Mouse (Mus musculus) urinary bladder, postnatal 25 days (tissue): ENCODE measurements around the gene Lrrc8c.
A peak's percentile ranks its signal among the peaks of the same experiment; 100 is the strongest.
"Not testable (repeated sequence)": the region's sequence is repeated elsewhere in the genome, so short reads cannot be mapped to it uniquely, and the experiment has no call there.

Source experiments
- DNase-seq: peaks from one replicate; pipeline ENCODE4 v3.0.0; 2022; ENCODE audit warnings: low spot score

Lrrc8c gene

DNA sequence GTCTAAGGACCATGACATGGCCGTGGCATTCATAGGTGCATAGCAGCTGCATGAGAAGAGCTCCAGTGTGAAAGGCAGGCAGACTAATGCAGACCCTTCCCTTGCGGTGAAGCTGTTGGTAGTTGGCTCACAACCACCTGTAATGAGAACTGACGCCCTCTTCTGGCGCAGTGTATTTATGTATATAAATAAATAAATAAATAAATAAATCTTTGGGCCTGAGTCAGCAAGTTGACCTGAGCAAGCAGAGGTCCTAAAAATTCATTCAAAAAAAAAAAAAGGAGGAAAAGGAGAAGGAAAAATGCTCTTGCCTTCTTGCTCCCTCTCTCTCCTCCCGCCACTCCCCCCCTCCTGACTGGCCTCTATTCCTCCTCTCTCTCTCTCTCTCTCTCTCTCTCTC is 81.8 kb downstream of the Lrrc8c start:
- DNase-seq: no peak

DNA sequence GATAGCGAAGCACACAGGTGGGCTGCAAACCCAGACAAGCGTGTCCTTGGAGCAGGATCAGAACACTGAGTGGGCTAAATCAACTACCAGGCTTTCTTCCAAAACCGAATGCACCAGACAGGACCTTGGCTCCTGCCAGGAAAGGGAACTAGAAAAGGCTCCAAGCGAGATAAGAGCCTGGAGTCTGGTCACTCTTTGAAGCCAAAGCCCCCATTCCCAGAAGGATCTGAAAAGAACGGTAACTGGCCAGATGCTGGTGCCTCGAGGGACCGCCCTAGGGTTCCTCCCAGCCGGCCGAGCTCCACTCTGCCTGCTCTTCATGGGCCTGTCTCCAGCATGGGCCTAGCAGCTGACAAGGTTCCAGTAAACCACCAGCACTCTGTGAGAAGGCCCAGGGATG is 83.4 kb downstream of the Lrrc8c start:
- DNase-seq: no peak

DNA sequence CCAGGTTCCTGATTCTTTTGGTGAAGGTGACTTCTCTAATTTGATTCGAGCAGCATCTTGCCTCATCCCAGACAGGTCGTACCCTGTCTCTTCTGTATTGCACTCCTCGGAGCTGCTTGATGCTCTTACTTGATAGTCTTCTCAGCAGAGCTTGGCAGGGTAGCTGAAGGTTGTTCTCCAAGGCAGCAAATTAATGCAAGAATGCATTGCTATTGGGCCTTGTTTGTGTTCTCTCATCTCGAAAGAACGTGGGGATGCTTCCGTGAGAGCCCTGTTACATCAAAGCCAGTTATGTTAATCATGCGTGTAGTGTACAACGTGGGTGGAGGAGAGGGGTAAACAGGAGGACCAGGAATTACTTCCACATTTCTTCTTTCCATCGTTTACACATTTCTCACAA is 86.5 kb downstream of the Lrrc8c start:
- DNase-seq: no peak

- no peak for DNase-seq
Measured at GRCm38 (mm10) chr5:105609683-105610082, 90.5 kb downstream of the Lrrc8c start.

GRCm38 (mm10) chr5:105613002-105613401 is 93.8 kb downstream of the Lrrc8c start:
- no peak for DNase-seq

- DNase-seq: no peak
Measured at GRCm38 (mm10) chr5:105614000-105614399, 94.8 kb downstream of the Lrrc8c start.

GRCm38 (mm10) chr5:105614682-105615434 is 95.7 kb downstream of the Lrrc8c start:
- no peak for DNase-seq

DNA sequence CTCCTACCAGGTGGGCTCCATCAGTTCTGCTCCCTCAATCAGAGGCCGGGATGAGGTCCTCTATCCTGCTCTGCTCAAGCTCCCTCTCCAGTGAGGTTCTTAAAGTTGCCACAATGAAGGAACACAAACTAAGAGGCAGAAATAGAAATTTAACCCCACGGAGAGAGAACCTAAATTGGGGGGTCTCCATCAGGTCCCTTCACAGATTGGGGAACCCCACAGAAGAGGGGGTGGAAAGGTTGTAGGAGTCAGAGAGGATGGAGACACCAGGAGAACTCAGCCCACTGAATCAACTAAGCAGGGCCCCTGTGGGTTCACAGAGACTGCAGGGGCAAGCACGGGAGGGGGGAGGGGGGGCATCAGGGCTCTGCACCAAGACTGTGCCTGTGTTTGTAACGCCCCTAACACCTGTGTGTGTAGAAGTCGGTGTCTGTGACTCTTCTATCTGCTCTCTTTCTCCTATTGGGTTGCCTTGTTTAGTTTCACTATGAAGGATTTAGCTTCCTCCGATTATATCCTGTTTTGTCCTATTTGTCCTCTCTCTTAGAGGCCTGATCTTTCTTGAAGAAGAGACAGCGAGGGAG is 96.8 kb downstream of the Lrrc8c start:
- DNase-seq: no peak

DNA sequence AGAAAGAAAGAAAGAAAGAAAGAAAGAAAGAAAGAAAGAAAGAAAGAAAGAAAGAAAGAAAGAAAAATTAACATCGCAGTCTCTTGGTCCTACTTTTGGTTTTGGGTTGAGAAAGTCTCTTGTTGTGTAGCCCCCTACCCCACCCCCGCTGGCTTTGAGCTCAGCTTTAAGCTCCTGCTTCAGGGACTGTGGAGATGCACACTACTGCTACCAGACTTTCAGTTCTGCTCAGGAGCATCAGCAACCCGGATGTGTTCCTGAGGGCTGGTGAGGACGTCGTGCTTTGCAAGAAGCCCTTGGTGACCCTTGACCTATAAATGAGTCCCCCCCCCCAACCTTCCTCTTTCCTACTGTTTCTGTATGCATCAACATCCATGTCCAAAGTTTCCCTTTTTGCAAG is 97.3 kb downstream of the Lrrc8c start:
- DNase-seq: no peak

GRCm38 (mm10) chr5:105618510-105618909 is 99.3 kb downstream of the Lrrc8c start:
- no peak for DNase-seq

GRCm38 (mm10) chr5:105619666-105620065 is 100.5 kb downstream of the Lrrc8c start:
- no peak for DNase-seq

GRCm38 (mm10) chr5:105620505-105621116 is 101.4 kb downstream of the Lrrc8c start:
- DNase-seq: peak; percentile 61

- no peak for DNase-seq
Measured at GRCm38 (mm10) chr5:105623074-105623713, 104.0 kb downstream of the Lrrc8c start.

GRCm38 (mm10) chr5:105624257-105624656 is 105.1 kb downstream of the Lrrc8c start:
- no peak for DNase-seq

DNA sequence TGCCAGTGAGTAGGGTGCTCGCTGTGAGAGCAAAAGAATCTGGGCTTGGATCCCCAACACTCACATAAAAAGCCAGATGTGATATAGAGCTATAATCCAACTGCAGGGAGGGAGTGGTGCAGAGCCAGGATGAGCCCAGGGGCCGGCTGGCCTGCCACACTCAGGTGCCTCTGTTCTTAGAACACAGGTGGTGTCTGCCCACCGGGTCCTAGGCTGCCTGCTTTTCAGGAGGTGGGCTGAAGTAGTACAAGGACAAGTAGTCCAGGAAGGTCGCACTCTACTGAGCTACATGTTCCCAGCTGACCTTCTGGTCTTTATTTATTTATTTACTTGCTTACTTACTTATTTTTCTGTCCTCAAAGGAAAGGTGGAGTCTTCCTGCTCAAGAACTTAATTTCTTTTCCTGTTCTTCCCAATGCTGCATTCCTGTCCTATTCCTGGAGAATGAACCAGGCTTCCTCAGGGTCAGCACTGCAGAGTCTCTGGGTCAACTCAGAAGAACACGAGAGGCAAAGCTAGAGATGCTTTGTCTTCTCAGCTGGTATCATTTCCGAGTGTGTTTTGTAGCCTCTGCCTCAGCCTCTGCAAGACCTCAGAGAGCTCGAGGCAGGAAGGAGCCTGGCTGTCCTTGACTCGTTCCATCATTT is 106.4 kb downstream of the Lrrc8c start:
- DNase-seq: no peak

DNA sequence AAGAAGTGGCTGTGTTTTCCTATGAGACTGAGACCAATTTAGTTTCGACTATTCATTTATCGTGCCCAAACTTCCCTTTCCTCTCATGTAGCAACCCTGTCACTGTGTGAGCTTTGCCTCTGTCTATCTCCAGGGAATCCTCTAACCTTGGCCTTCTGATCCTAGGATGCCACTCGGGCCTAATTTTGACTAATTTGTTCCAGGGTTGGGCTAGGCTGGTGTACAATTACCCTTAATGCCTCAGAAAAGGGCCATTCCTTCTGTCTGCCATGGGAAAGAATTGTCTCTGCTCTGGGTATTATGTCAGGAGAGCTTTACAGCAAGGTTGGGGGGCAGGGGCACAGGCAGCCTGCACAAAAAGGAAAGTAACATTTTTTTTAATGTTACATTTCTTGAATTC is 107.2 kb downstream of the Lrrc8c start:
- DNase-seq: no peak

GRCm38 (mm10) chr5:105627093-105627492 is 107.9 kb downstream of the Lrrc8c start:
- no peak for DNase-seq

- DNase-seq: no peak
Measured at GRCm38 (mm10) chr5:105629955-105630354, 110.8 kb downstream of the Lrrc8c start.

GRCm38 (mm10) chr5:105632066-105632465 is 112.9 kb downstream of the Lrrc8c start:
- no peak for DNase-seq

DNA sequence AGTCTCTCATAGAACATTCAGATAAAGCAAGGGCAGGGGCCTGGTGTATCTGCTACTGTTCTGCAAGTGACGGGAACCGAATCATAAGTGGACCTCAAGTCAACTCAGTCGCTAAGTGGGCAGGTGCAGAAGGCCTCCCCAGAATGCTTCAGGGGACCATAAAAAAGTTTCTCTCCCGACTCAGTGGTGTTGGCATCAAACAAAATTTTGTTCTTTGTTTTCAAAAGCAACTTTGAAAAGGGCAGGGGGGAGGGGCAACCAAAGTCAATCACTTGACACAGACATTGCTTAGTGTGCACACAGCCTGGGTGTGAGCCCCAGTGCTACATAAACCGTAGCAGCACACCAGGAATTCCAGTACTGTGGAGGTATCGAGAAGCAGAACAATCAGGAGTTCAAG is 116.4 kb downstream of the Lrrc8c start:
- DNase-seq: no peak

- DNase-seq: no peak
Measured at GRCm38 (mm10) chr5:105636484-105637191, 117.5 kb downstream of the Lrrc8c start.

- not testable (repeated sequence) for DNase-seq
Measured at GRCm38 (mm10) chr5:105638266-105638665, 119.1 kb downstream of the Lrrc8c start.
